Mouse (Mus musculus): ENCODE data around the gene Krtdap.

DNA sequence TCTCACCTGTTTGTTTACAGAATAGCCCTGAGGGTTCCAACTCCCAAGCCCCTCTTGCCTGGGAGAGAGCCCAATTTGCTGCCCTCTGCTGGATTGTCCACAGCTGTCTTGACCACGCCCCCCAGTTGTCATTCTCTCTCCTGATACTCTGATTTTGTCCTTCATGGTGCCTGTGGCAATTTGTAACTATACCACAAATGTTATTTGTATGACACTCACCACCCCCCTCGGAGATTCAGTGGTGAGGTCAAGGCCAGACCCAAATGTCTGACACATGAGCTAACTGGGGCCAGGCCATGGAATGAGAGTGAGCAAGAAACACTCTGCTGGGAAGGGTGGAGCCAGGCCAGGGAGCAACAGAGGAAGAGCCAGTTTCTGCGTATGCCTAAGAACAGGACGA, 28.8 kb upstream of the Krtdap start:
- TF ChIP-seq POLR2A (IDR thresholded peaks at IDR 0.05; ENCODE audit: insufficient read depth, low read length) = no peak
- TF ChIP-seq EP300 (IDR thresholded peaks at IDR 0.05; ENCODE audit: insufficient read depth, low read depth, low read length) = no peak
